Mouse (Mus musculus): ENCODE data around the gene Hck.

Gene Hck

DNA sequence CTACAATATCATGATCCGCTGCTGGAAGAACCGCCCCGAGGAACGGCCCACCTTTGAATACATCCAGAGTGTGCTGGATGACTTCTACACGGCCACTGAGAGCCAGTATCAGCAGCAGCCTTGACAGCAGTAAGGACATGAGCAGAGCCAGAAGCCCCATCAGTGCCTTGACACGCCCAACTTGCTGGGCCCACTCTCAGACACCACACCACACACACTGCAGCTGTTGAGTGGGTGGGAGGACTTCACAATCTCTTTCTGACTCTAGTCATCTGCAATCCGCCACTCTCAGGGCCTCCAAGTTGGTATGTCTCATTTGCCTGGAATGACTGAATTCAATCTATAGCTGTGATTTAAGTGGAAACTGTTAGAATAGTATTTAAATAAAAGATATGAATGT is 42.8 kb downstream of the Hck start:
- DNase-seq (ENCODE audit: inconsistent ontology term) = no peak

DNA sequence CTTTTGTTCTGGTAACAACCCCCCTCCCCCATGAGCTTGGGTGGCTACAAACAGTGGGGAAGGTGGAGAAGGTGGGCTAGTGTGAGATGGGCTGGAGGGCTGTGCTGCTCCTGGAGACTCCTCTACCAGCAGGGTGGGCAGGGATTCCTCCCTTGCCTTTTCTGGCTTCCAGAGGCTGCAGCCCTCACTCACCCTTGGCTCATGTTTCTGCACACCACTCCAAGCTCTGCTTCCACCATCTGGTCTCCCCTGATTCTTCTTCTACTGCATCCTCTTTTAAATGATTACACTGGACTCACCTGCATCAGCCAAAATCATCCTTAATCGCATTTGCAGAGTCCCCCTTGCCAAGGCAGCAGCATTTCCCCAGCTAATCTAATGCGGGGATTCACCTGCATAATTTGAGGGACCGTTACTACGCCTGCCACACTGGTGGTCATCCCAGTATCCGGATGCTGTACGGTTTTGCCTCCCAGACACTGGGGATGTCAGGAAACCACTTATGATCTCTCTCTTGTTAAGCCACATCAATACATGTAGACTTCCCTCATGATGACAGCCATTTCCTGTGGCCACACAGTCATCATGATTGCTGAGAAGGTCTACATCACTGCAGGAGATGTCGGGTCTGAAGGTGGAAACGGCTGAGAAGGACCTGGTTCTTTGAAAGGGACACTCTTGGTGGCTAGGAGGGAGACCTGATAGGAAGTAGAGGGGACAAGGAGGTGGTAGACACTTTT is 43.8 kb downstream of the Hck start:
- no peak for DNase-seq (ENCODE audit: inconsistent ontology term)

DNA sequence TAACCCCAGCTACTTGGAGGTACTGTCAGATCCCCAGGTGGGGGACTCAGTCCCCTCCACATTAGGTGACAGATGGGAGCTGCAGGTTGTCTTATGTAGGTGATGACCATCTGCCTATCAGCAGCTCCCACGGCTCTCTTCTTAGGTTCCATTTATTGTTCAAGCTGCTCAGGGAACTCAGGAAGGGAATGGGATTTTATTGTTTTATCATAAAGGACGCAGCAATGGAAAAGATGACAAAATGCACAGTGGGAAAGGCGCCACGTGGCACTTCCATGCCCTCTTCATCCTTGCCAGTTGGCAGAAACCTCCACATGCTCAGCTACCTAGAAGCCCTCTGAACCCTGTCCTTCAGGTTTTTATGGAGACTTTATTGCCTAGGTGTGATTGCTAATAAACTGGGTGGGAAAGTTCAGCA is 44.8 kb downstream of the Hck start:
- no peak for DNase-seq (ENCODE audit: inconsistent ontology term)

DNA sequence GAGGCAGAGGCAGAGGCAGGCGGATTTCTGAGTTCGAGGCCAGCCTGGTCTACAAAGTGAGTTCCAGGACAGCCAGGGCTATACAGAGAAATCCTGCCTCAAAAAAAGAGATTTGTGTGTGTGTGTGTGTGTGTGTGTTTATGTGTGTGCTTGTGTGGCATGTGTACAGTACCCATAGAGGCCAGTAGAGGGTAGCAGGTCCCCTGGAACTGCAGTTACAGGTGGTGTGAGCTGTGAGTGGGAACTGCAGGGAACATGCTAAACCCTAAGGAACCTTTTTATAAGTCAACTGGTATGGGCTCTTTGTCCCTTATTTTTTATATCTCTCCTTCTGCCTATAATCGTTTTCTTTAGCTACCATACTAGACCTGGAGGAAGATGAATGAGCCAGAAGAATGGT is 49.0 kb downstream of the Hck start:
- no peak for DNase-seq (ENCODE audit: inconsistent ontology term)

DNA sequence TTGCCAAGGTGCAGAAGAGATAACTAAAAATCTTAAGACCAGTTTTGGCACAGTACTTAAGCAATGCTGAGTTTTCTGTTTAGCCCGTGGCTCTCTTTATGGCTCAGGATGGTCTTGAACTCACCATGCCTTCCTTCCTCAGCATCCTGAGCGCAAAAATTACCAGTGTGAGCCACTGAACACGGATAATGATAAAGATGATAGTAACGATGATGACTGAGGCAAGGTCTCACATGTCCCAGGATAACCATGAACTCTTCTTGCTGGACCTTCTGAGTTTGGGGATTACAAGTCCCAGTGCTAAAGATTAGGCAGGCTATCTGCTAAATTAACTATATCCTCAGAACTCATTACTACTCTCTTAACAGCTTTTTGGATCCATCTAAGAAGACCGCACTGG is 51.9 kb downstream of the Hck start:
- no peak for DNase-seq (ENCODE audit: inconsistent ontology term)

DNA sequence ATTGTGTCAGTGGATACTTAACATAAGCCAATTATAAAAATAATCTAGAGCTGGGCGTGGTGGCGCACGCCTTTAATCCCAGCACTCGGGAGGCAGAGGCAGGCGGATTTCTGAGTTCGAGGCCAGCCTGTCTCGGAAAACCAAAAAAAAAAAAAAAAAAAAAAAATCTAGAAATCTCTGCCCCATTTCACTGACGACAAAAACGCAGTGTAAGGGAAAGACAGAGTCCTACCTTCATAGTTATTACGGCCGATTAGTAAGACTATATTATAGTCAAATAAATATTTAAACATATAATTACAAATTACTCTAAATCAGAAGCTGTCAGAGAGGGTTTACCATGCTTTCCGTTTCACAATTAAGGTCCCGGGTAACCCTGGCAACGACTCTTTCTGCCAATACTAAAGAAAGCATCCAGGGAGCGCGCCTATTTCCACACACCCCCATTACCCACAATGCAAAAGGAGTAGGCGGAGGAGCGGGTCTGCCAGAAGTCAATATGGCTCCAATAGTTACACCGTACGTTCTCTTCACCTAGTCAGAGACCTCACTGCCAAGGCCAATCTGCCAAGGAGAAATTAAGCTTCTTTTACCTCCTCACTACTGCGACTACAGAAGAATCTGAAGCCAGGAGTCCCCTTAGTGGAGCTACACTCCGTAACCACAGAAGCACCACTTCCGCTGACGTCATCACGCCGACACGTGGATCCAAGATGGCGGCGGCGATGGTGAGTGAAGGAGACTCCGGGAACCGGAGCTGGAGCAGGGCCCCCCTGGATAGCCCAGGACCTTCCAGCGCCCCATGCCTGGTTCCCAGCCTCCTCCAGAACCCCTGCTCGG is 52.8 kb downstream of the Hck start, which contains the start of gene Tm9sf4:
TSS of gene Tm9sf4 (plus strand) at position 460 of the 840 bp plus-strand sequence.
- peak; percentile 88 for DNase-seq (ENCODE audit: inconsistent ontology term)

DNA sequence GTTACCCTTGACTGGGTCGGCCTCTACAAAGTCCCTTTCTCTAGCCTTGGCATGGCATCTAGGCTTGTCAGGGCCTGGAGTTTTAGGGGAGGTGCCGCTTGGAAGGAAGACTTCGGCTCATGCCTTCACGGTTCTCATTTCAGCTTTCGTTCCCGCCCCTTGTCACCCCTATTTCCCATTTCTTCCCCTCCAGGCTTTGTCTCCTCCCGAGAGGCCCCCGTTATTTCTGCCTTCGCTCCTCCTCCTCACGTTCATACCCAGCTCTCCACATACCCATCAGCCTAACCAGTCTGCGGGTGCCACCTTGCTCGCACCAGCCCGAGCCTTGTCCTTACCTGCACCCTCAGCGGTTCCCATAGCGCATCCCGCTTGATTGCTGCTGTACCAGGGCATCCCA is 53.4 kb downstream of the Hck start:
- DNase-seq (ENCODE audit: inconsistent ontology term) = no peak

DNA sequence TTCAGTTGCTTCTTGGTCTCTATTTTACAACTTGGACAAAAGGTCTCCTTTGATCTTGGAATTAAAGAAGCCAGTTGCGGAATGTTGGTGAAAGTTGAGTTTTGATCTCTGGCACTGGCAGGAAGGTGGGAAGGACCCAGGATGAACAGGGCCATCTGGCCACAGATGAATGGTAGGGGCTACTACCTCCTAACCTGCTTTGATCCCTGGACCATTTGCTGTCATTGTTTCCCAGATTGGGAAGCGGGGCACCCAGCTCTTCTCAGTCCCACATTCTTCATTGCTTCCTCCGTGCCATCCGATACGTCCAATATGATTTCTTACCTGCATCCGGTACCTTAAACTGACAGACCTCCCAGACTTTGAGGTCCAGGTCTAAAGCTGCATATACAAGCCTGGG is 58.9 kb downstream of the Hck start:
- DNase-seq (ENCODE audit: inconsistent ontology term) = no peak

DNA sequence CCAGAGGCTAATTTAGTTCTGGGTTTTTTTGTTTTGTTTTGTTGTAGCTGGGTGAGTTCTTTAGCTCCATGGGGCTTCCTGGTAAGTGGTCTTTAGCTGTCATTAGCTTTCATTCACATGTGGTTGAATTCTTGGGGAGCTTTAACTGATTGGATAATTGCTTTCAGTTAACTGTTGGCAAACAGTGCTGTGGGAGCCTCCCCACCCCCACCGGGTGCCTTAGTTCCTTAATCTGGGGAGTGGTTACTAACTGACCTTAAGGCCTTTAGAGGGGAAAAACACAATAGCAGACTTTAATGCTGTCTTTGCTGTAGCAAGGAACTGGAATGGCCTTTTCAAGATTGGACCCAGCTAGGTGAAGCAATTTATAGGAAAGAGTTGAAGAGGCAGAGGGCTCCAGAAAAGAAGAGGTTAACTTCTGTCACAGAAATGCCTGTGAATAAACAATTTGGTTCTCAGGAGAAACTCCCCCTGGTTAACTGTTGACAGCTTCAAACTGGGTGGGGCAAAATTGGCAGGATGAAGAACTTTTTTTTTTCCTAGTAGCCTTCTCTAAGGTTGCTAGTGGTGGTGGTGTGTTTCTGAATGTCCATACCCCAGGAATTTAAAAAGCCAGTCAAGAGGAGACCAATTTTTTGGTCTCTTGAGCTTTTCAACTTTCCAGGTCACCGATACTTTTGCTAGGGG is 60.0 kb downstream of the Hck start:
- DNase-seq (ENCODE audit: inconsistent ontology term) = peak; percentile 75

DNA sequence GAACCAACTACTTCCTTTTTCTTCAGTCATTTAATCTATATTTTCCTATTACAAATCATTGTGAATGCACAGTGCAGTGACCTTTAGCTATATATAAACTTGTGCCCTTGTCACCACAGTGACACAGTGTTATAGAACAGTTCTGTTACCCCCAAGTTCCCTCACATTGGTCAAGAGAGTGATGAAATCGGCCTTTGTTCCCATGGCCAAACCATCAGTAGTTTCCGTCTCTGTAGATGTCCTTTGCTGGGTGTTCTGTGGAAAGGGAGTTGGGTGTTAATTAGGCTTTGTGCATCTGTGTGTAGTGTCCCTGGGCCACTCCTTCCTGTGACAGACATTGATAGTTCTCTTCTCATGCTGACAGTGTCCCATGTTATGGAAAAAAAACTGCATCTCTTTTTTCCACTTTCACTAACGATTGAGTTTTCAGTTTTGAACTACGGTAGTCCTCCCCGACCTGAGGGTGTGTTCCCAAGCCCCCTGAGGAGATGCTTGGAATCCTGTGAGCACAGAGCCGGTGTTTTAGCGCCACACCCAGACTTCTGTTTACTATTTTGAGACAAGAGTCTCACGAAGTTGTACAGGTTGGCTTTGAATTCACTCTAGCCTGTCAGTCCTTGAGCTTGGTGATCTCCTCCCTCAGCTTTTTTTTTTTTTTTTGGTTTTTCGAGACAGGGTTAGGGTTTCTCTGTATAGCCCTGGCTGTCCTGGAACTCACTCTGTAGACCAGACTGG is 62.4 kb downstream of the Hck start:
- DNase-seq (ENCODE audit: inconsistent ontology term) = no peak

DNA sequence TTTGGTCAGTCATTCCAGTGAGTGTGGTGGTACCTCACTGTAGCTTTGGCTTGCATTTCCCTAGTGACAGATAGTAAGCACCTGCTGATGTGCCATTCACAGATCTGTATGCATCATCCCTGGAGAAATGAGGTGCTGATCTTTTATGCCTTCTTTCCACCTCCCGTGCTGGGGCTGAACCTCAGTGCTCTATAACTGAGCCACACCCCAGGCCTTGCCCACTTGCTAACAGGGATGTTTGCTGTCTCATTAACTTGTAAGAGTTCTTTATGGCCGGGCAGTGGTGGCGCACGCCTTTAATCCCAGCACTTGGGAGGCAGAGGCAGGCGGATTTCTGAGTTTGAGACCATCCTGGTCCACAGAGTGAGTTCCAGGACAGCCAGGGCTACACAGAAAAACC is 63.7 kb downstream of the Hck start:
- no peak for DNase-seq (ENCODE audit: inconsistent ontology term)

DNA sequence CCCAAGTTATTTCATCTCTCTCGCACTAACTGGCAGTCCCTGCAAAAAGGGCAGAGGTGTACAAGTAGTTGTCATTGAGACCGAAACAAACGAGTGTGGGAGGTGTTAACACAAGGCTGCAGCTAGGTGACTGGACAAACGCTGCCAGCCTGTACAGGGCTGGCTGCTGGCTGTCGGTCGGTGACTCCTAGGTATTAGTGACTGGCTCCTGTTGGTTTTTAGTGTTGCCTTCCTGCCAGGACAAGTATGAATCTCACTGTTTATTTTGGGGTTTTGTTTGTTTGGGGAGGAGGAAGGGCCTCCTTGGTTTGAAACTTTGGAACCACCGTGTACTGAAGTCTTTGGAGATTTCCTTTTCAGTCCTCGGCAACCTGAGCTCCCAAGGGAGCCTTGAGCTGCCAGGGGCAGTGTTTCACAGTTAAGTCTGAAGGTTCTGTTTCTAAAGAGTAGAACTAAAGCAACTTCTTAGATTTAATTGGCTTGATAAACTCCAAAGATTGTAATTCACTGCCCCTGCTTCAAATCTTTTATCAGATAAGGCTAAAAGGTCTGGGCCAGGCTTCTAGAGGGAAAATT is 67.8 kb downstream of the Hck start:
- DNase-seq (ENCODE audit: inconsistent ontology term) = no peak

DNA sequence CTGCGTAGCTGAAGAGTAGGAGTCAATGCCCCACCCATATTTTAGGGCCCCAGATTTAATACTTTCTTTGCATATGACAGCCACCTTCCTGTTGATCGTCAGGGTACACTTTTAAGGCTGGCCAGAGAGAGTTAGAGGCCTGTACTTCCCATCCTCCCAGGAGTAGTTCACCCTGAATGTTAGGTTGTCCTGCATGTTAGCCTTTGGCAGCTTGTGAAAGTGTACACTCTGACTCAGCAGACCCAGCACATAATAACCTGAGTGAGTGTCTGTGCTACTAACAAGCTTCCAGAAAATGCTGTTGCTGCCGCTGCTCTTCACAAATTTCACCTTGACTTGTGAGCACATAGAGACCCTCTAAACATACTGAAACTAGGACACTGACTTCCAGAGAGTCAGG is 68.9 kb downstream of the Hck start:
- no peak for DNase-seq (ENCODE audit: inconsistent ontology term)

DNA sequence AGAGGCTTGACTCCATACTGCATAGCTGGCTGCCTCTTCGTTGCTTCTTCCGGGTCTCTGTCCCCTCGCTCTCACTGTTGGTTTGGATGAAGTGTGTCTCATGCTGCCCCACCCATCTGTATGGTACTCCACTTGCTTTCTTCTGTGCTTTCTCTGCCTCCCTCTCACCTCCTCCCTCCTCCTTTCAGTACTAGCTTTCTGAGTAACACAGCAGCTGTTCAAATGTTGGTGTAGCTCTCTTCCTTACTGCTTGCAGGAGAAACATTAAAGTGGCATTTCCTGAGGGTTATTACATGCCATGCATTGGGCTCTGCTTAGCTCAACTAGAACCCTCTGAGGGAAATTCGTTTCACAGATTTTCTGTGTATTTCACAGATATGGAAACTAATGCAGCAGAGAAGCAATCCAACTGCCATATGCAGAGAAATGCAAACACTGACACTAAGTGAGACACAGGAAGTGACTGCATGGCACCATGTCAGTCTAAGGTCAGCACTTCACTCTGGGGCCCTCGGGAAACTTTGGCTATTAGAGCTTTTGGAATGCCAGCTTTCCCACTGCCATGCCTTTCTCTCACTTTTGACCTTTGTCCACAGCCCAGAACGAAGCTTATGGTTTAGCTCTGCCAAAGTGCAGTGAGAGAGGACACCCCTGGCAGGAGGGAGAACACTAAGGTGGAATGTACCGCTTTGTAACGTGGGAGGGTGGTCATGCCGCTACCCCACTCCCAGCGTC is 71.0 kb downstream of the Hck start:
- no peak for DNase-seq (ENCODE audit: inconsistent ontology term)

DNA sequence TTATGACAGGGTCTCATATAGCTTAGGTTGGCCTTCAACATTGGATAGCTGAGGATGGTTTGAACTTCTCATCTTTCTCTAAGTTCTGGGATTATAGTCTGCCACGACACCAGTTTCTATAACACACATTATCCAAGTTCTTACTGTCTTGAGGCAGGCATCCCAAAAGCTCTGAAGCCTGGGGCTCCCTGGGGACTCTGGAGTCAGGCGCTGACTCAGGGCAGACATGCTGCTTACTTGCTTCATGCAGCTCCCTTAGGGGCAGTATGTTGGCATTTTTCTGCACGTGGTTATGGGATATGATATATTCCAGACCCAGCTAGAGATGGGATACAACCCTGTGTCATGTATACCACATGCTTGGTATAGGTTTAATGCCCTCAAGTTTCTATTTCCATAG is 71.7 kb downstream of the Hck start:
- no peak for DNase-seq (ENCODE audit: inconsistent ontology term)

DNA sequence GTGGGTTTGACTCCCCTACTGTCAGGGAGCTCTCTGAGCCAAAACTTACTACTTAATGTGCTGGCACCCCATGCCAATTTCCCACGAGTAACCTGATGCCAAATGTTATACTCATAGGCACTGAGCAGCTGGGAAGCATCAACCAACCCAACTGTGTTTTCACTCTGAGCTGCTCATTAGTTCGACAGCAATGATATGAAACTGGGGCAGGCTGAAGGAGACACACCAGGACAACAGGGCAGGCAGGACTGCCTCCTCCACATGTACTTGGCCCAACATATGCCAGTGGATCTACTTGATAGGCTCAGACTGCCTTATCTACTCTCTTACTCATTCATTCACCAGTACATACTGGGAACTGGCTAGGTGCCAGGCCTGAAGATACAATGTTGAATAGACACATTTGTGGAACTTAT is 77.9 kb downstream of the Hck start:
- peak; percentile 56 for DNase-seq (ENCODE audit: inconsistent ontology term)

DNA sequence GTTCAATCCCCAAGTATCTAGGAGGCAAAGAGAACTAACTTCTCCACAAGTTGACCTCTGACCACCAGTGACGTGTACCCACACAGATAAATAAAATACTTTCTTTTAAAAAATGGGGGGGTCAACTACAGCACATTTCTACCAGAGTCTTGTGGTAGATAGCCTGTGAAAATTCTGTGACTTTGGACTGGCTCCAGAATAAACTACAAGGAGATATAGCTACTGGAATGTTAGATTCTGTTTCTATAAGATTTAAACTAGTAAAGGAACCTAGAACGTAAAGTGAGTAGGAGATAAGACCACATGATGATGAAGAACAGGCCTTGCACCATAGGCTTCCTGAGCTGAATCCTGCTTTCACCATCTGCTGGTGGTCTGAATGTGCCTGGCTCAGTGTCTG is 79.6 kb downstream of the Hck start:
- DNase-seq (ENCODE audit: inconsistent ontology term) = no peak

DNA sequence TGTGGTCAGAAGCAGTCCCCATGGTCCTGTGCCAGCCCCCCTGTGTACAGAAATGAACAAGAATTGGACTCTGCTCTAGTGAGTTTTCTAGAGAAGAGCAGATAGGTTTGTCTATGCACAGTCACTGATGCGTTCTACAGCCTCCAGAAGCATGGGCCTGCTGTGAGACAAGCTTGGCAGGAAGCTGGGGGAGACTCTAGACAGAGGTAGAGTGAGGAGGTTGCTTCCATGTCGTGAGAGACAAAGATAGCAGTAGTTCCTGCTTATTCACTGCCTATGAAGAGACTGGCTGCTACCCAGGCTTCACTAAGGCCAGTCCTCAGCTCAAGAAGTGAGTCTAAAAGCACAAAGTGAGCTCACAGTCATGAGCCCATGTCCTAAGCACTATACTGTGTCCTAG is 83.0 kb downstream of the Hck start:
- no peak for DNase-seq (ENCODE audit: inconsistent ontology term)

DNA sequence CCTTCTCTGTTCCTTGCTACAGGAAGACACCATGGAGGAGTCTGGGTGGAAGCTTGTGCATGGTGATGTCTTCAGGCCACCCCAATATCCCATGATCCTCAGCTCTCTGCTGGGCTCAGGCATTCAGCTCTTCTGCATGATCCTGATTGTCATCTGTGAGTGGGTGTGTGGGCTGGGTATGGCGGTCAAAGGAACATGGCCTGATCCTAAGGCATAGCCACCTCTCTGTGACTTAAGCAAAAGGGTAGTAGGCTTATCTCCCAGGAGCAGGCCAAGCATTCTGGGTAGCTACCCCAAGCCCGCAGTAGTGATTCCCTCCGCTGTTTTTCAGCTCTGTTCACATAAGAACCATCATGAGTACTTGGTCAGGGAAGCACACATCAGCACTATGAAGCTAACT is 86.0 kb downstream of the Hck start:
- DNase-seq (ENCODE audit: inconsistent ontology term) = no peak

DNA sequence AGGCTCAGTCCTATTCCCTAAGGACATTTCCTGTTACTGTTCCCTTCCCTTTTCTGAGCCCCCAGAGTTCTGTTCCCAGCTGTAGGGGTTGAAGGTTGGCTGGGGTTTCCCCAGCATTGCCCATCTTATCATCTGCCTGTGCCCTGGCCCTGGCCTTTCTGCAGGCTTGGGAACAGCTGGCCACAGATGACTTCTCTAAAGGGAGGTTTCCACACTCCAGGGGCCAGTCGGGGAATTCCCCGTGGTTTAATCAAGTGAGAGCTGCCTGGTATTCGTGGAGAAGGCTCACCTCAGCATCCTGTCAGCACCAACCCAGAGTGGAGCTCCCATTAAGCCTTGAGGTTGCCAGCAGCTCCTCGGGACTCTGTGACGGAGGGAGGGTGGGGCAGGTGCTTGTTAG is 90.2 kb downstream of the Hck start:
- DNase-seq (ENCODE audit: inconsistent ontology term) = no peak

DNA sequence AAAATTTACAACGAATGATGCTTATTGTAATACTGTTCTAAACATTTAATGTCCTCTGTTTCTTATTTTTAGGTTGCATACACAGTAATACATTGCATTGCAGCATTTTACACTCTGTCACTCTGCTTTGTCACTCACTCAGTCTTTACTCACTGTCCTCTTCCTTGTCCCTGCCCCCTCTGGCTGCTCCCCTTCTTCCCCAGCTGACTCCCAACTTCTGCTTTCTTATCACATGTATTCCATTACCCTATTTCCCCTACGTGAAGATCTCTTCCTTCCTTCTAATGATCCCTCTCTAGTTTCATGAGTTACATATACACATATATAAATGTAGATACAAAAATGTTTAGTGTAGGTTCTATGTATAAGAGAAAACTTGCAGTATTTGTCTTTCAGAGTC is 90.8 kb downstream of the Hck start:
- no peak for DNase-seq (ENCODE audit: inconsistent ontology term)
